Mouse (Mus musculus) left cerebral cortex, postnatal 25 days (tissue): ENCODE results near the gene Gcn1l1. TPM values are rescaled to one million over a fixed set of nuclear protein-coding genes. Genes with fewer than 3 reads are reported as not detected.
"Not testable (repeated sequence)": the region's sequence is repeated elsewhere in the genome, so short reads cannot be mapped to it uniquely, and the experiment has no call there.

ENCODE experiments used
- DNase-seq, 2 experiments: peaks; one replicate each; pipeline ENCODE4 v3.0.0; 2022; ENCODE audit warnings: low spot score in 2 of 2, mixed read lengths in 1 of 2
- intact Hi-C: fragments of 180-260 bp; cut with DNase I; formaldehyde crosslinking; loops from one replicate; pipeline ENCODE4 v1.15.1; 2025
- total RNA-seq, 2 experiments: library from RNA; stranded (reverse); gene quantifications; 2 replicates each; pipeline ENCODE4 v1.2.3; 2021

The Gcn1l1 gene
- 10 to 100 TPM; 61.4 to 75.7 TPM for total RNA-seq

DNA sequence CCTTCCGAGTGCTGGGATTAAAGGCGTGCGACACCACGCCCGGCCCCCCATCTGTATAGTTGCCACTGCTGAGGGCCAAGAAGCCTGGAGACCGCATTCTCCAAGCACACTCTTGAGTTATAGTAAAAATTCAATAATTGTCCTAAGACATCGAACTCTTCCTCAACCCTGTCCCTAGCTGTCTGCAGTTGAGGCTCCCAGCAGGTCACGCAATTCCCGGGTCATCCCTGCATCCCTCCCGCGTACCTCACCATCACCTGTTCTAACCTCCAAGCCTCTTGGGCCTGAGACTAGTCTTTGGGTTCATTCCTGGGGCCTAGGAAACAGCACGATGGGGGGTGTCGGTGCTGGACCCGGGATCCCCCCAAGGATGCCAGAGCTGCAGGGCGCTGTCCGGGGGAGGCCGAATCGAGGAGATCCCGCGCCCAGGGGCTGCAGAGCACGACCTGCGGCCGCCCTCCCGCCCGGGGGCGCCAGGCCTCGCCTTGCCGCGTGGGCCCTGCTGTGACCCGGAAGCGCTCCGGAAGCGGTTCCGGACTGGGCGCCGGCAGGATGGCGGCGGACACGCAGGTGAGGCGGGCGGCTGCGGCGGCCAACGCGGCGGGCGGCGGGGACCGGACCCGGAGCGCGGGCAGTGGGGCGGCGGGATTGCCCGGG lies at the start of gene Gcn1l1:
Gene Gcn1l1, plus strand, starts transcription at position 518 of the 657 bp plus-strand sequence.
- intact Hi-C loops = no loop called here
- peak; percentile 71 to 83 for DNase-seq

GRCm38 (mm10) chr5:115516081-115516907 lies 48.8 kb upstream of the Gcn1l1 start:
- intact Hi-C loops = no loop called here
- peak in 1 of 2 experiments; percentile 24 for DNase-seq

DNA sequence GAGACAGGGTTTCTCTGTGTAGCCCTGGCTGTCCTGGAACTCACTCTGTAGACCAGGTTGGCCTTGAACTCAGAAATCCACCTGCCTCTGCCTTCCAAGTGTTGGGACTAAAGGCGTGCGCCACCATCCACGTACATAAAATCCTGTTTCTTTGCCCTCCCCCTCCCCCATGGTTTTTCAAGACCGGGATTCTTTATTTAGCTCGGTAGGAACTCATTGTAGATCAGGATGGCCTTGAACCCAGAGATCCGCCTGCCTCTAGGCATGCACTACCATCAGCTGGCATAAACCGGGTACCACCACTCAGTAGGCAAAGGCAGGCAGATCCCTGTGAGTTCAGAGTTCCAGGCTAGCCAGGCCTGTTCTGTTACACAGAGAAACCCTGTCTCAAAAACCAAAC lies 48.1 kb upstream of the Gcn1l1 start:
- intact Hi-C loops = no loop called here
- no peak for DNase-seq

DNA sequence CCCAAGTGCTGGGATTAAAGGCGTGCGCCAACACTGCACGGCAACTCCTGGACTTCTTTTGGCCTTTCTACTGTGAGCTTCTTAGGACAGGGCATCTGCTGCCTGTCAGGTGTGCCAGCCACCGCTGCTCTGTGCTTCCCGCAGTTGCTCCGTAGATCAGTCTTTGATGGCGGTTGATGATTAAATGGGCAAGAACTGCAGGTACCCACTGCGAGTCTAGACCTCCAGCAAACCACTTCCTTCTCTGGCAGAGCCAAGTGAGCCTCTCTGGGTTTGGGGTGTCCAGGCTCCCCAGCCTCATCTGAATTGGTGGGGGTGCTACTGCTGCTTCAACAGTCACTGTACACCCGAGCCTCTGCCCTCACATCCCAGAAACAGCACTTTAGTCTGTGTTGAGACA lies 47.6 kb upstream of the Gcn1l1 start:
- intact Hi-C loops = no loop called here
- no peak for DNase-seq

- intact Hi-C loops, DNase-seq: not testable (repeated sequence)
Observed at GRCm38 (mm10) chr5:115518214-115518613, 46.8 kb upstream of the Gcn1l1 start.

DNA sequence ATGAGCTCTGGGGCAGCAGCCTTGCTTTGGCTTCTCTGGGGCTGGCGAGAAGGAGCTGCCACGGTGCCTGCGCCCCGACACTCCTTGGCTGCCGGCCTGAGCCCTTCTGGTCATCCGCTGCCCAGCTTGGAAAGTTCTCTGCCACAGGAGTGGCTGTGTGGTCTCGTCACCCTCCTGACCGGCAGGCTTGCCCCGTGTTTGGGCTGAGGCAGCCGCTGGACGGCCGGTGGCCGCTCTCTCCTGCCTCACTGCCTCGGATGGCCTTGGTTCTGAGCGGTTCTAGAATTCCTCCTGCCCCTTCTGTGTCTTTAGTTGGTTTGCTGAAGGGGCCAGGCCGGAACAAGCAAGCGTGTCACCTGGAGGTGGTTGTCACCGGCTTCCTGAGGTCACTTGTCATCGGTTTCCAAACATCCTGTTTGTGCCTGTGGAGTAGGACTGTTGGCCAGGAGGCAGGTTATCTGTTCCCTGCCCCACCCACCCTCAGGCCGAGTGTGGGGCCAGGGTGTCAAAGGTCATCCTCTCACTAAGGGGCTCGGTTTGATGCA lies 44.7 kb upstream of the Gcn1l1 start:
- intact Hi-C loops = no loop called here
- peak in 1 of 2 experiments; percentile 20 for DNase-seq

DNA sequence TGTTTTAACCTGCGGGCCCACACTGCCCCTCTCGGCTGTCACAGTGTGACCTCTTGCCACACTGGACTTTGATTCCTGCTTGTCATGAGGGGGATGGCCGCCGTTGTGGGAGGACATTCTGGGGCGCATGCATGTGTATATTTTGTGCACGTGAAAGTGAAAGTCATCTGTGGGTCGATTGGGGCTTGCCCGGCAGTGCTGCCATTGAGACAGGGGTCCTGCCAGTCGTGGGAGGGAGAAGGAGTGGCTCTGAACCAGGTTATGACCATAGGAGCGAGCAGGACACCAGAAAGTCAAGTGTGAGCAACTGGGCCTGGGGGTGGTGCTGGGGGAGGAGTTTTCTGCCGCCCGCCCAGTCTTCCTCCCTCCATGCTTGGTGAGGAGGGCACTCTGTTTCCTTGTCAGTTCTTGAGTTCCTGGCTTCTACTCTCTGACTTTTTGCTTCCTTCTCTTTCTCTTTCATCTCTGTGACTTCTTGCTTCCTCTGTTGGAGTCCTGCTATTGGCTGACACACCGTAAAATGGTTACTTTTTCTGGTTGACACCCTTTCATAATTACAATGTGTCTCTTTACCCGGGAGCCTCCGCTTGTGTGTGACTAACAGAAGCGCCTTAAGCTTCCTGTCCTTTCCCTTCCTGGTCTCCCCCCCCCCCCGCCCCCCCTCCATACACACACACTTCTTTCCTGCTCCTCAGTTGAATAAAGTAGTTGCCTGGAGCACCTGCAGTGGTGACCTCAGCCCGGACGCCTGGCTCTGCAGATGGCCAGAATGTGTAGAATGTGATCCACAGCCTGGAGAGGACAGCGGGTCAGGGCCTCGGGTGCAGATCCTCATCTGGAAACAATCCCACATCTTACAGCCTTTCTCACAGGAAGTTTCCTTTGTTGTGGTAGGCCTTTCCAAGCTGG lies 43.2 kb upstream of the Gcn1l1 start:
- no peak for DNase-seq
- intact Hi-C loops = no loop called here

- intact Hi-C loops = no loop called here
- no peak for DNase-seq
Observed at GRCm38 (mm10) chr5:115522531-115522930, 42.5 kb upstream of the Gcn1l1 start.

- DNase-seq = no peak
- intact Hi-C loops = no loop called here
Observed at GRCm38 (mm10) chr5:115522981-115523499, 42.0 kb upstream of the Gcn1l1 start.

- DNase-seq = no peak
- intact Hi-C loops = no loop called here
Observed at GRCm38 (mm10) chr5:115523971-115524370, 41.1 kb upstream of the Gcn1l1 start.

DNA sequence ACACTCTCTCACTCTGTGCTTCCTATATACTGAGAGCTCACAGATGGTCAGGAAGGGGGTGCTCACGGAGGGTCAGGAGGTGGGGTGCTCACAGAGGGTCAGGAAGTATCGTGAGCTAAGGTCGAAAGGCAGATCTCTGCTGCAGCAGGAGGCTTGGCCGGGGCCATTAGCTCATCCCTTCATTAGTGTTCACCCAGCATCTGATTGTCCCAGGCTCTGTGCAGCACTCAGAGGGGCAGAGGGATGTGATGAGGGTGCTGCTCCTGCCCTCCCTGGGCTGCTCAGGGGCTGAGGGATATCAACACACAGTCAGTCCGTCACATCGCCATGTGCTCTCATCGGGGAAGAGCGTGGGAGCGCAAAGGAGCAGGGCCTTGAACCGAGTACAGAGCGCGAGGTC lies 40.6 kb upstream of the Gcn1l1 start:
- DNase-seq = no peak
- intact Hi-C loops = no loop called here

DNA sequence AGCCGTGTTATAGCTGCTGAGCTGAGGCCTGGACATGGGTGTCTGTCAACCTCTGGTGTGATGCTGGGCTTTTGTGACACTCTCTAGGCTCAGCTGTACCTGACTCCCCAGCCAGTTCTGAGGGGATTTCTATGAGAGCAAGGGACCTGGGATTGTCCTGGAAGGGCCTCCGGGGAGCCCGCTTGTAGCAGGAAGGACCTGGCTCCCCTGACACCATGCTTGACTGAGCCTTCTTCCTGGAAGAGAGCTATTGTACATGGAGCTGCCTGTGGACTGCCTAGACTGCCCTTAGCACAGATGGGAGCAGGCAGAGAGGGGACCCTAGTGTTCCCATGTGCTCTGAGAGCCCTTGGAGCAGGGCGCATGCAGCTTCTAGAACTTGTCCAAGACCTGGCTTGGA lies 39.6 kb upstream of the Gcn1l1 start:
- intact Hi-C loops = no loop called here
- no peak for DNase-seq

- no peak for DNase-seq
- intact Hi-C loops = no loop called here
Observed at GRCm38 (mm10) chr5:115525943-115526342, 39.1 kb upstream of the Gcn1l1 start.

- no peak for DNase-seq
- intact Hi-C loops = no loop called here
Observed at GRCm38 (mm10) chr5:115526456-115527202, 38.4 kb upstream of the Gcn1l1 start.

- no peak for DNase-seq
Observed at GRCm38 (mm10) chr5:115528128-115528527, 36.9 kb upstream of the Gcn1l1 start.

DNA sequence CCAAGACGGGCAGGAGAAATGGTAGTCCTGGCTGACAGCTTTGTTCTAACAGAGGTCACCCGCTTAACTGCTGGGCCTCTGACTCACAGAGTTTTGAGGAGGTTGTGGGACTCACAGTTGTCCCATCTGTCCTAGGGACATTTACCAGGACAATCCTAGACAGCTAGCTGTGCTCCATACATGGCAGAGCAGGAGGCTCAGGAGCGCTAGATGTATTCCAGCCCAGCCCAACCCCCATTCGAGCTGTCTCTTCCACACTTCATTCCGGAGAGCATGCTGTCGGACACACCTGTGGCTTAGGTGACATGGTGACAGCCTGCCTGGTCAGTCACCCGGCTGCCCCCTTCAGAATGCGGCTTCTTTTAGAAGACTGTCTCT lies 35.7 kb upstream of the Gcn1l1 start:
- DNase-seq = no peak

More at GRCm38 (mm10) chr5:115528128-115528527, 36.9 kb upstream of the Gcn1l1 start:
- intact Hi-C loops = no loop called here

DNA sequence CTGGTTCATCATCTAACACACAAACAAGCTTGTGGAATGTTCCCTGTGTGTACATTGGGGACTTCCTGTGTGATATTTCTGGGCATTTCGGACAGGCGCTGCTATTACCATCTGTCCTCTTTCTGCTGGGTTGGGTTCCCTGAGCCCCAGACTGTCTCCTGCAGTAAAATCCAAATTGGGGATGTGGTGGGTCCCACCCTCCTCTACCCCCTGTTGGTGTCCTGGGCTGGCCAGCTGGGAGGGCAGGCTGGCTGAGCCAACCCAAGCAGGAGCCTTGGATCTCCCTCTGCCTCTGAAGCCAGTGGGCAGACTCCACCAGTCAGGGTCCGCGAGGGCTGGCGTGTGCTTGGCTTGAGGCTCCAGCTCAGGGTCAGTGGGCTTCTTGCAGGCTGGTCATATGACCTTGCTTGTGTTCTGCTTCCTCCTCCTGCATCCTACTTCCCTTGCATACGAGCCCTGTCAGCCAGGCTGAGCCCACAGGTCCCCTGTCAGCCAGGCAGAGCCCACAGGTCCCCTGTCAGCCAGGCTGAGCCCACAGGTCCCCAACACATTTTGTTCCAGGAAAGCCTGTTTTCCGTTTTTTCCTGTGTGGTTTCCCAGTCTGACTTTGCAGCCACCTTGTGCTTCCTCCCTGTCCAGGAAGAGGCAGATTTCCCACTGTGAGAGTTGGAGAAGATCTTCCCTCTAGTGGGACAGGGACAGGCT lies 35.2 kb upstream of the Gcn1l1 start:
- intact Hi-C loops = no loop called here

More for the DNA sequence above, 35.7 kb upstream of the Gcn1l1 start:
- intact Hi-C loops = no loop called here

DNA sequence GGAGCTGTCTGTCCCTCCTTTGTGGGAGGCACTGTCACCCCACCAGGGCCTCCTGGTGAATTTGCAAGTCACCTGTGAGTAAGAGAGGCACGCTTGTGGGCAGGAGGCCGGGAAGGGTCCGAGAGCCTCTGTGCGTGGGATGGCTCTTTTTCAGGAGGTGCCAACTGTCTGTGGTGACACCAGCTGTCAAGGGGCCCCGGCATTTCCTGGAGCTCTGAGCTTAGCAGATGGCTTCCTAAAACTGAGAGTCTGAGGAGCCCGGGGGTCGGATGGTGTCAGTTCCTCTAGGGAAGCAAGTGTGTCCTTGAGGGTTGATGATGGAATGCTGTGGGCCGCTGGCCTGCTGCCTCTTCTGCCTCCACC lies 34.6 kb upstream of the Gcn1l1 start:
- intact Hi-C loops = no loop called here
- DNase-seq = peak in 1 of 2 experiments; percentile 45

More for the DNA sequence above, 35.2 kb upstream of the Gcn1l1 start:
- no peak for DNase-seq
